Mouse (Mus musculus) spleen, adult 12 weeks (tissue): ENCODE measurements at regions not wholly inside any gene's neighbourhood (a gene's known extent, or its start where the extent isn't known, plus 50 kb on each side); places are given as distances from the start of the nearest gene placed in this dataset.

Experiments
- DNase-seq: peaks from one replicate; pipeline ENCODE4 v3.0.0; 2022; ENCODE audit warnings: low spot score

DNA sequence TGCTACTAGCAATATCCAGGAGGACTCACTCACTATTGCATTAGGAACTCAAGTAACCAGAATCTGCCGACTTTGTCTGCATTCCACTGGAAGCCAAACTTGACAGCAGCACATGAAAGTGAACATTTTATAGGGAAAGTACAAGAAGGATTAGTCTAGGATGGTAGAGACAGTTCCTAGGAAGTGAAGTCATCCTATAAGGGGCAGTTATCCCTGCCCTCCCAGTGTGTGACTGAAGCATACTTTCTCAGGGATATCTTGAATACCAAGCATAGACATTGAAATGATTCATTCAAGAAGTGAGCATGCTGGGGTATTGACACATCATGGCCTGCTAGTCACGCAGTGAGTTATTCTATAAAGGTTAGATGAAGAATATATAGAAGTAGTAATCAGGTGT lies 632.2 kb upstream of the Zeb2 start:
- no peak for DNase-seq

DNA sequence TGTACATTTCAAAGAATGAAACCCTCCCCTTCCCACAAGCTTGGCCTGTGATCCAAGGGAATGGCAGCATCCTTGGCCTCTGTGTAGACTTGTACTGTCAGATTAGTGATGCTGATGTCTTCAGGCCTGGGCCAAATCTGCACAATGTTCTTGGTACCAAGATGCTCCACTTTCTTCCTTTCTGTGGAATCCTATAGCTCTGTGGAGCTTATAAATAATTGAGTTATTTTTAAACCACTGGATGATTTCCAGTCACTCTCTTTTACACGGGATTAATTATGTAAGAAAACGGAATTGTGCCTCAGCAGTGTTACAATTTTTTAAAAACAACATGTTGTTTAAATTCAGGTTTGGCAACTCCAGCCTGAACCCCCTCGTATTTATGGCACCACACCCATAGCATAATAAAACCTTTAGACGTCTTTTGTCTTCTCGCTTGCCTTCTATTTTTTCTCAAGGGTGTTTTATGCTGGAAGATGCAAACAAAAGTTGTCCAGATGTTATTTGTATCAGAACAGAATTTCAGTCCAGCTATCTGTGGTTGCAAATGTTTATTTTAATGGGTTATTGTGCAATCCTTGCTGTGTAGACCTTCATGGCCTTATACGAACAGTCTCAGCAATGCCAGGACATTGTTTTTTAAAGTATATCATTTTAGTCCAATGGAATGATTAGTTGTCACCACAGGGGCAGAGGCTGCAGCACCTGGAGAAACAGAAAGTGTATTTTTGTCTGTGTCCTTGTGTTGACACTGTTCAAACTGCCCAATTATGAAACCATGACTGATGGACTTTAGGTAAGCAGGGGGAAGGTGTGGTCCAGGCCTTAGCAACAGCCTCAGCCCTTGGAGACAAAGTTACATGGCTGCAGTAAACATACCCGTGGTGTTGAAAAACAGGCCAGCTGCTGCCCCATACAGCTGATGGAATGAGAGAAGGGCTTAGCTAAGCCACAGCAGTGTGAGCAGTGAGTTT lies 630.4 kb upstream of the Zeb2 start:
- no peak for DNase-seq

GRCm38 (mm10) chr2:45746606-45747005 lies 629.4 kb upstream of the Zeb2 start:
- DNase-seq = no peak

DNA sequence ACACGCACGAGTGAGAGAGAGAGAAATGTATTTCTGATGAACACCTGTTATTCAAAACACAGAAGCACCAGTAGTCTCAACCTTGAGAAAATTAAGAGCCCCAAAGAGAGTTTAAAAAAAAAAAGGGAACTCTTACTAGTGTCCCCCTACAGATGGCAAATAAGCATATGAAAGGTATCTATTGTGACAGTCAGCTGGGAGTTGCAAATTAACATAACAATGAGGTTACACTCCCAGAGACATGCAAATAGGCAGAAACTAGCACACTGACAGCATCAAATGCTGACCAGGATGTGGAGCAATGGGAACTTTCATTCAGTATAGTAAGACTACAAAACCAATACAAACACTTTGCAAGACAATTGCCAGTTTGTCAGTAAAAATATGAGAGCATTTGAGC lies 619.1 kb upstream of the Zeb2 start:
- DNase-seq = no peak

DNA sequence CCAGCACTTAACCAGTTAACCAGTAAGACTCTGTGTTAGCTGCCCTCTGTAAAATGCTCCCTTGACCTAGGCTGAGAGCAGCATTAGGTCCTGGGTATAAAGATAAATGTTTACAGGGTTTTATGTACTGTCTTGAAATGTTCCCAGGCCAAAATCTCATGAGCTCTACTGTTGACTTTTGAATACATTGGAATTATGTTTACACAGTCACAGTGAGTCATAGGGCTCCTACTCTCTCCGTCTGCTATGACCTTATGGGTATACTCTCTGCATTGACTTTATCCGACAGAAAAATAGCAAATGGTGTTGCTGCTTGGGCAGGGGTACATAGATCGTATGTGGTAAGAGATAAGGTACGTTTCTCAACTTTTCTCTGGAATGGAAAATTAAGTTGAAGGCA lies 596.8 kb upstream of the Zeb2 start:
- no peak for DNase-seq

- DNase-seq = no peak
These were observed 589.8 kb upstream of the Zeb2 start for GRCm38 (mm10) chr2:45707026-45707425.

DNA sequence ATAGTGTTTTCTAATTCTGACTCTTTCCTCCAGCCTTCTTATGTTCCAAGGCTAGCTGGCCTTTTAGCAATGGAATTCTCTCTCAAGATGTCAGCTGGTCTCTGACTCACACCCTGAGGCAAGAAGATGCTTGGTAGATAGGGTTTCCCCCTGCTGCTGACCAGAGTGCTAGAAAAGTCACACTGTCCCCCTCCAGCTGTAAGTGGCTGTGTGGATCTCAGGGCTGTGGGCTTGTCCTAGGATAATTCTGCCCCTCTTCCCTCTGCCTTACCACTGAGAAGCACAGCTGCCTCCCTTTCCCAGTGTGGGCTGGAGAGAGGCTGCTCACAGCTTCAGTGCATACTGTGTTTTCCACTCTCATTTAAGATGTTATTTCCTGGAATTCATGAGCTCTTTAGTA lies 585.3 kb upstream of the Zeb2 start:
- no peak for DNase-seq

DNA sequence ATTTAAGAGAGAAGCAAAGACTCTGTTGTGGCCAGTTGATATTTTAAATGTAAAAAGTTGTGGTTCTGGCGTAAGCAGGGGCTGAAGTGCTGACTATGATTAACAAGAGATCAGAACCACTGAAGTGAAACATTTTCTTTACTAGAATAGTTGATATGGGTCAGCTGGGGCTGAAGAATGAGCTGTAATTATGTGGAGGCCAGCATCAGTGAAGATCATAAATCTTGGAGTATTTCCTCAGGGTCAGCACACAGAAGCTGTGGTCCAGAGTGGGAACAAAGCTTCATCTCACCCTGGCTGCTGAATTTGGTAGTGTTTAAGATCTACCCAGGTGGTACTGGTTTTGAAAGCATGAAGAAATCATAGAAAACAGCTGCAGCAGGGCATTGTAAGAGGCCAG lies 583.4 kb upstream of the Zeb2 start:
- DNase-seq = no peak

GRCm38 (mm10) chr2:45693291-45694020 lies 576.3 kb upstream of the Zeb2 start:
- no peak for DNase-seq

GRCm38 (mm10) chr2:45692819-45693218 lies 575.6 kb upstream of the Zeb2 start:
- no peak for DNase-seq

GRCm38 (mm10) chr2:45688996-45689395 lies 571.8 kb upstream of the Zeb2 start:
- no peak for DNase-seq

GRCm38 (mm10) chr2:45681251-45681650 lies 564.1 kb upstream of the Zeb2 start:
- DNase-seq = no peak

- no peak for DNase-seq
These were observed 562.1 kb upstream of the Zeb2 start for GRCm38 (mm10) chr2:45679101-45679895.

DNA sequence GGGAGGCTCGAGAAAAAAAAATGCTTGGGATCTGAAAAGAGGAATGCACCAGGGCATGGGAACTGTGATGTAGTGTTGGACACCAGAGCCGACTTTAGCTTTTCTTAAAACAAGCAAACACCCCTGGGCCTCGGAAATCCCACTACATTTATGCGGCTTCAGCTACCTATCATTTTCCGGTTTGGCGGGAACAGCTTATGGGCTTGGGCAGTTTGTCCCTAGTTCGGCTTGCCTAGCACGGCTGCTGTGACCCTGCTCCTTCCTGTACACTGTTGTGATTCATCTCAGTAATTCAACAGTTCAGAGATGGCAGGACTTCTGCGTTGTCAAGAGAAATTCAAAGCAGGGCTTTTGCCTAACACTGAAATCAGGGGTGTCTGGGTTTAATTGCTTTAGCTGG lies 561.5 kb upstream of the Zeb2 start:
- no peak for DNase-seq

DNA sequence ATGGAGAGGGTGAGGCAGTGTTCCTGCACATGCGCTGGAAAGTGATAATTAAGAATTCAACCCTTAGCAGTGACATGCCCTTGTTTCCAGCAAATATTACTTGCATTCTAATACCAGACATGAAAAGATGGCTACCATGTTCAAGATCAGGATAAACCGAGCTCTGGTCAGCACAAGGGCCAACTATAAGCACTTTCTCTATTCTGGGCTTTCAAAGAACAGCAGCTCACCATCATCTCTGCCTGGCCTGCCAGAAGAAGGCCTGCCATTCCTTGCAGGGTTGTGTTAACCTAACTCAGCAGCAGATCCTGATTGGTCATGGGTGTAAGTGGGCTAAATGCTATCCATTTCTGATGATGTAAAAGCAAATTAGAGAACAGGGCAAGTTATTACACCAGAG lies 558.6 kb upstream of the Zeb2 start:
- no peak for DNase-seq

GRCm38 (mm10) chr2:45656011-45656410 lies 538.8 kb upstream of the Zeb2 start:
- DNase-seq = no peak

- no peak for DNase-seq
These were observed 537.5 kb upstream of the Zeb2 start for GRCm38 (mm10) chr2:45654693-45655092.

GRCm38 (mm10) chr2:45652977-45653376 lies 535.8 kb upstream of the Zeb2 start:
- DNase-seq = no peak

- no peak for DNase-seq
These were observed 533.2 kb upstream of the Zeb2 start for GRCm38 (mm10) chr2:45650271-45650985.

- DNase-seq = no peak
These were observed 530.7 kb upstream of the Zeb2 start for GRCm38 (mm10) chr2:45647846-45648245.

DNA sequence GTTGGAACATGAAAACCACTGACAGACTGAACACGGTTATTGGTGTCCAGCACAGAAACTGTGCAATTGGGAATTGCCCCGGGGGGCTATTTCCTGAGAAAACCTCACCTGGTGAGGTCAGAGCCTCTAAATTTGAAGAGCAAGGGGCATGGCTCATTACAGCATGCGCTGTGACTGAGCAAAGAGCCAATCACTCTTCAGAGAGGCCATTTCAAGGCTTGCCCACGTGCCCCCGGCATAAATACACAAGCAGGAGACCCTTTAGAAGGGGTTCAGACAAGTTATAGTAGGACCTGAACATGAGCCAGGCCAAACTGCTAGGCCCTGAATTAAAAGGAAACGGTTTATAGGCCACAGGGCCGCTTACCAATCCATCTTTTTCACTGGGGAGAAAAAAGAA lies 512.9 kb upstream of the Zeb2 start:
- DNase-seq = no peak

DNA sequence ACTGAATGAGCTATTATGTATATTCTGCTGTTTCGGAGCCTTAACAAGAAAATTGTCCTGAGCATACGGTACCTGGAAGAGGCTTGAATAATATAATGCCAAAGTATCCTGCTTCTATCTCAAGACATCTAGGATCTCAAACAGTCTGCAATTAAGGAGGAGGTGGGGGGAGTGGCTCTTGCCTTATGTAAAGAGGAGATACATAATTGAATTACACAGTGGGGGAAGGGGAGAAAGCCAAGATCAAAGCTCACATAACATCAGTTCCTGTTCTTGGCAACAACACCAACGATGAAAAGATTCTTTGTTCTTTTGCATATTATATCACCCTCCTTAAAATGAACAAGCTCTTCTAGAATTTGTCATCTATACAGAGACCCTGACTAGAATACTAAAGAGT lies 512.4 kb upstream of the Zeb2 start:
- DNase-seq = no peak
